ENCODE assay signal across 31 mouse cellular contexts in the genomic region with DNA sequence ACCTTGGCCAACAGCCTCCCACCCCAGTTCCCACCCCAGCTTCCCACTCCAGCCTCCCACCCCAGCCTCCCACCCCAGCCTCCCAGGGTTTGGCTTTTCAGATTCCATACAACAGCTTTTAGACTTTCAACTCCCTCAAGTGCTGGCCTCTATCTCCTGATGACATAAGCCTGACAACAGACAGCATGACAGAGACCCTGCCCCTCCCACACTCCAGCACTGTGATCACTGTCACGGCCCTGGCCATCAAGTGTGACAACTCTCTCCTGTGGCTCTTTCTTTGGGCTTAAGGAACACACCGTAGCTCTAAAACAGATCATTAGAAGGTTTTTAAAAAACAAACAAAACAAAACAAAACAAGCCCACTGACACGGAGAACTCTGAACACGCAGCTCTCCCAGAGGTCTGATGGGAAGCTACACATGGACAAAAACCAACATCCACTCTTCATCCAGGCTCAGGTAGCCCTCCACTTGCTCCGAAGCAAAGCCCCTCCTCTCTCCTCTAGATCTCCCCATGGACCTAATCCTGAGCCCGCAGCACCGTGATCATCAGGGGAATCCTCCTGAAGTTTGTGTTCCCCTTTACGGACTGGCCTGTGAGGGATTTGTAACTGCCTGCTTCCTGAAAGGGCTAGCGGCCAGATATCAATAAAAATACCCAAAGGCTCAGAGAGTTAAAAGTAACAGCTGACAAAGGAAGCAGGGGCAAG. TPM values are rescaled to one million over a fixed set of nuclear protein-coding genes. Genes with fewer than 3 reads are reported as not detected.
DNase-seq lines count a peak whose midpoint lies in the region; ATAC-seq and TF ChIP-seq lines count a peak whose summit lies in the region.
"Had no signal": no experiment of that assay in that cellular context is flagged by ENCODE, and none has a peak within 500 bp of the region (broad histone marks: within the 10 kb centered on the region; RNA-seq: fewer than 3 reads in every experiment).

No protein-coding gene starts in this region.

- no peak overlapping the region; the same call in 1 of the 2 replicates for H3K4me2 ChIP-seq in kidney, embryonic 16.5 days (replicated peaks; ENCODE audit: low read depth, low read length)
- no peak overlapping the region; the same call in 1 of the 2 replicates for H3K4me2 ChIP-seq in liver, embryonic 14.5 days (ENCODE audit: low read depth)
- no peak overlapping the region for H3K4me2 ChIP-seq in forebrain, embryonic 11.5 days (ENCODE audit: low read depth, low read length, severe bottlenecking)
- H3K4me2 ChIP-seq: embryonic facial prominence, embryonic 15.5 days; forebrain, embryonic 13.5 days; heart, embryonic 15.5 days; hindbrain, embryonic 12.5 days; intestine, embryonic 15.5 days; limb, embryonic 12.5 days; midbrain, embryonic 12.5 days; neural tube, embryonic 12.5 days had no signal

- H3K36me3 ChIP-seq in kidney, embryonic 16.5 days (ENCODE audit: insufficient read depth, low read length) = no peaks in the 10 kb centered on the region
- no peaks in the 10 kb centered on the region for H3K36me3 ChIP-seq in liver, embryonic 14.5 days (replicated peaks; ENCODE audit: control insufficient read depth, insufficient read depth, low read depth)
- peaks cover 81% of the 10 kb centered on the region for H3K36me3 ChIP-seq in megakaryocyte, embryonic 14.5 days (replicated peaks; ENCODE audit: low read length)
- H3K36me3 ChIP-seq in forebrain, embryonic 11.5 days (ENCODE audit: control insufficient read depth, insufficient read depth, low read length) = no peaks in the 10 kb centered on the region
- H3K36me3 ChIP-seq: embryonic facial prominence, embryonic 10.5 days; embryonic facial prominence, embryonic 15.5 days; heart, embryonic 15.5 days; hindbrain, embryonic 12.5 days; intestine, embryonic 15.5 days; limb, embryonic 12.5 days; midbrain, embryonic 12.5 days; neural tube, embryonic 12.5 days had no signal

- TF ChIP-seq CTCF in liver, embryonic 14.5 days (IDR thresholded peaks at IDR 0.05; ENCODE audit: low read depth) = no peak

- TF ChIP-seq EP300 in liver, embryonic 14.5 days (IDR thresholded peaks at IDR 0.05; ENCODE audit: low read depth) = no peak

- DNase-seq in kidney, adult 11 months = no peak
- peak; percentile 36 for DNase-seq in liver
- no peak for DNase-seq in liver, embryonic 14.5 days (ENCODE audit: low read depth in 3 of 3, low spot score in 3 of 3)
- no peak for DNase-seq in forebrain, embryonic 11.5 days (ENCODE audit: low spot score)
- no peak for DNase-seq in thymus, postnatal 25 days
- DNase-seq in left cerebral cortex, adult 8-10 months (ENCODE audit: low spot score in 2 of 2) = no peak
- DNase-seq: adrenal gland, postnatal 25 days; B cell, adult 2 months; cerebellum, adult 2 months; cerebellum, postnatal 14 days; gastrocnemius, postnatal 25 days; heart, adult 2 months; kidney, postnatal 10 days; lung, adult 18-20 months; lung, postnatal 10 days; right cerebral cortex, adult 18-20 months; thymus, adult 2 months had no signal

- H3K27ac ChIP-seq in kidney, embryonic 16.5 days (ENCODE audit: low read length) = no peak overlapping the region
- no peak overlapping the region for H3K27ac ChIP-seq in liver, embryonic 14.5 days
- H3K27ac ChIP-seq in forebrain, embryonic 11.5 days (ENCODE audit: low read depth, low read length) = no peak overlapping the region
- H3K27ac ChIP-seq: embryonic facial prominence, embryonic 10.5 days; embryonic facial prominence, embryonic 15.5 days; forebrain, embryonic 13.5 days; heart, adult 2 months; heart, embryonic 15.5 days; hindbrain, embryonic 12.5 days; hindbrain, postnatal 0 days; intestine, embryonic 15.5 days; limb, embryonic 12.5 days; macrophage; midbrain, embryonic 12.5 days; neural tube, embryonic 12.5 days had no signal

- ATAC-seq in kidney, embryonic 16.5 days (ENCODE audit: low FRiP score, low TSS enrichment) = peak; percentile 61
- ATAC-seq in liver, embryonic 14.5 days (ENCODE audit: insufficient read depth) = 0 out of 2 replicates have a peak, but pooled peaks have one; percentile 41
- ATAC-seq in forebrain, embryonic 11.5 days (replicated peaks; ENCODE audit: low FRiP score) = no peak
- ATAC-seq: forebrain, embryonic 13.5 days; hindbrain, postnatal 0 days; intestine, embryonic 15.5 days had no signal

- peaks cover 16% of the 10 kb centered on the region for H3K4me1 ChIP-seq in kidney, embryonic 16.5 days (ENCODE audit: insufficient read depth, low read length)
- peaks cover 21 to 45% of the 10 kb centered on the region in 2 experiments for H3K4me1 ChIP-seq in liver, embryonic 14.5 days (replicated peaks; ENCODE audit: control insufficient read depth in 2 of 2, insufficient read depth in 2 of 2, low read length in 1 of 2)
- H3K4me1 ChIP-seq in megakaryocyte, embryonic 14.5 days = peaks cover 97% of the 10 kb centered on the region
- no peaks in the 10 kb centered on the region for H3K4me1 ChIP-seq in forebrain, embryonic 11.5 days (replicated peaks; ENCODE audit: control insufficient read depth, insufficient read depth, low read length)
- H3K4me1 ChIP-seq: embryonic facial prominence, embryonic 15.5 days; forebrain, embryonic 13.5 days; heart, embryonic 15.5 days; intestine, embryonic 15.5 days; midbrain, embryonic 12.5 days; neural tube, embryonic 12.5 days had no signal

- H3K4me3 ChIP-seq in kidney, embryonic 16.5 days (ENCODE audit: low read length) = no peak overlapping the region
- no peak overlapping the region for H3K4me3 ChIP-seq in liver, embryonic 14.5 days (ENCODE audit: insufficient read depth in 1 of 2, low read depth in 2 of 2, low read length in 2 of 2)
- peak overlapping the region; percentile 84 for H3K4me3 ChIP-seq in megakaryocyte, embryonic 14.5 days (replicated peaks)
- no peak overlapping the region for H3K4me3 ChIP-seq in forebrain, embryonic 11.5 days (ENCODE audit: low read depth, low read length)
- H3K4me3 ChIP-seq: embryonic facial prominence, embryonic 10.5 days; embryonic facial prominence, embryonic 15.5 days; forebrain, embryonic 13.5 days; heart, adult 2 months; heart, embryonic 15.5 days; hindbrain, embryonic 12.5 days; intestine, embryonic 15.5 days; limb, embryonic 12.5 days; midbrain, embryonic 12.5 days; myocyte; neural tube, embryonic 12.5 days had no signal

- WGBS in kidney, embryonic 16.5 days = 40% methylated on average over 9 of the region's 9 CpGs
- 35% methylated on average over 9 of the region's 9 CpGs for whole genome bisulfite sequencing in liver, embryonic 14.5 days (ENCODE audit: insufficient replicate concordance)
- 76% methylated on average over 9 of the region's 9 CpGs for WGBS in forebrain, embryonic 11.5 days

- H3K9ac ChIP-seq in kidney, embryonic 16.5 days (replicated peaks; ENCODE audit: low read length) = no peak overlapping the region
- H3K9ac ChIP-seq in liver, embryonic 14.5 days (replicated peaks) = no peak overlapping the region; the same call in 1 of the 2 replicates
- no peak overlapping the region for H3K9ac ChIP-seq in forebrain, embryonic 11.5 days (ENCODE audit: low read length)
- H3K9ac ChIP-seq: embryonic facial prominence, embryonic 15.5 days; forebrain, embryonic 13.5 days; heart, embryonic 15.5 days; hindbrain, embryonic 12.5 days; intestine, embryonic 15.5 days; limb, embryonic 12.5 days; midbrain, embryonic 12.5 days; neural tube, embryonic 12.5 days had no signal

- no peaks in the 10 kb centered on the region for H3K27me3 ChIP-seq in kidney, embryonic 16.5 days (ENCODE audit: insufficient read depth, low read length)
- H3K27me3 ChIP-seq in liver, embryonic 14.5 days (ENCODE audit: control insufficient read depth, insufficient read depth, low read length) = no peaks in the 10 kb centered on the region
- no peaks in the 10 kb centered on the region for H3K27me3 ChIP-seq in megakaryocyte, embryonic 14.5 days (replicated peaks)
- H3K27me3 ChIP-seq in forebrain, embryonic 11.5 days (ENCODE audit: control insufficient read depth, insufficient read depth, low read length) = no peaks in the 10 kb centered on the region
- H3K27me3 ChIP-seq: embryonic facial prominence, embryonic 15.5 days; forebrain, embryonic 13.5 days; heart, embryonic 15.5 days; hindbrain, embryonic 12.5 days; intestine, embryonic 15.5 days; limb, embryonic 12.5 days; midbrain, embryonic 12.5 days; neural tube, embryonic 12.5 days had no signal

- no peaks in the 10 kb centered on the region for H3K9me3 ChIP-seq in kidney, embryonic 16.5 days (ENCODE audit: low read length)
- H3K9me3 ChIP-seq in liver, embryonic 14.5 days (ENCODE audit: control insufficient read depth, low read length) = no peaks in the 10 kb centered on the region
- H3K9me3 ChIP-seq in megakaryocyte, embryonic 14.5 days = no peaks in the 10 kb centered on the region
- no peaks in the 10 kb centered on the region for H3K9me3 ChIP-seq in forebrain, embryonic 11.5 days (ENCODE audit: control insufficient read depth, low read length)
- H3K9me3 ChIP-seq: embryonic facial prominence, embryonic 10.5 days; embryonic facial prominence, embryonic 15.5 days; forebrain, embryonic 13.5 days; heart, embryonic 15.5 days; hindbrain, embryonic 12.5 days; intestine, embryonic 15.5 days; limb, embryonic 12.5 days; midbrain, embryonic 12.5 days; neural tube, embryonic 12.5 days had no signal

RNA-seq across cellular contexts. Expression of a gene that starts 19.2 kb away (rescaled TPM):
- polyA plus RNA-seq in kidney, embryonic 16.5 days (2015; fragmentation: Nextera tagmentation; extraction: Ambion mirVana) = 13.3 and 15.9 TPM in 2 replicates
- polyA plus RNA-seq in liver, embryonic 14.5 days (2012; rRNA removed) = 3.7 TPM in 2 replicates
- 4.7 and 5.5 TPM in 2 replicates for polyA plus RNA-seq in liver, embryonic 14.5 days (2014; fragmentation: Nextera tagmentation; extraction: Ambion mirVana)
- 142 and 149 TPM in 2 replicates for polyA plus RNA-seq in megakaryocyte, embryonic 14.5 days (2012; ENCODE audit: insufficient read depth, low replicate concordance)
- 1.6 and 1.7 TPM in 2 replicates for polyA plus RNA-seq in forebrain, embryonic 11.5 days (2014; fragmentation: Nextera tagmentation; extraction: Ambion mirVana)
- 1 to 10 TPM; 2.1 to 3.6 (median 3.3) TPM for total RNA-seq in left cerebral cortex, adult 8-10 months (2022)
